Mouse (Mus musculus) natural killer cell, adult 2 months (primary cell): ENCODE measurements around the gene Pla2g16.

Experiments used
- DNase-seq, 2 experiments: peaks; one replicate each; pipeline ENCODE4 v3.0.0; 2022; ENCODE audit warnings: low spot score in 2 of 2

Gene Pla2g16

DNA sequence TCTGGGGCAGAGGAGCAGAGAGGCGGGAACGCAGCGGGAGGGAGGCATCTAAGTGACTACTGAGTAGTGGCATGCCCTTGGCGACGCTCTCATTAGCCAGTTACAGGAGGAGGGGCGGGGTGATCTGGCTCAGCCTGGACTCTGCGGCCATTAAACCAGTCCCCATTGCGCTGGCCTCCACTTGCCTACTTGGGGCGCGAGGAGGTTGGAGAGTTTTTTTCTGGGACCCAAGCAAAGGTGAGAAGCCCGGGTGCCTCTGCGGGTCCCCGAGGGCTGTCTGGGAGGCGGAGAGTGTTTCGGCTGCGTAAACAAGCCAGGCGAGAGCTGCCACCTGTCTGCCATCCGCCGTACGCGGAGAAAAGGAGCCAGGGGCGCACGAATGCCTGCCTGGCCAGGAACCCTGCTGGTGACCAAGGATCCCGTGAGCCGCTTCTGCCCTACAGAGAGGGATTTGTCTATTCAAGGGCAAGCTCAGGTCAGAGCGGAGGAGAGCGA lies at the start of gene Pla2g16:
TSS of gene Pla2g16 (plus strand) at position 132 of the 495 bp plus-strand sequence.
- DNase-seq = peak; percentile 55 to 60

DNA sequence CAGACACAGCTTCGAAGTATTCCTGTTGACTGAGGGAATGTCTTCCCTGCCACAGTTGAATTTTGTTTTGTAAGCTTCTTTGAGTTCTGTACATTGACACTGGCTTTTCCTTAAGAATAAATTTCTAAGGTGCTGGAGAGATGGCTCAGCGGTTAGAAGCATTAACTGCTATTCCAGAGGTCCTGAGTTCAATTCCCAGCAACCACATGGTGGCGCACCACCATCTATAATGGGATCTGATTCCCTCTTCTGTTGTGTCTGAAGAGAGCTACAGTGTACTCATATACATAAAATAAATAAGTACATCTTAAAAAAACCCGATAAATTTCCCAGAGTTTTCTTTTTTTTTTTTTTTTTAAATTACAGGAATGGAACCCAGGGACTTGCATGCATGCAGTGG lies 49.2 kb upstream of the Pla2g16 start:
- DNase-seq = no peak

DNA sequence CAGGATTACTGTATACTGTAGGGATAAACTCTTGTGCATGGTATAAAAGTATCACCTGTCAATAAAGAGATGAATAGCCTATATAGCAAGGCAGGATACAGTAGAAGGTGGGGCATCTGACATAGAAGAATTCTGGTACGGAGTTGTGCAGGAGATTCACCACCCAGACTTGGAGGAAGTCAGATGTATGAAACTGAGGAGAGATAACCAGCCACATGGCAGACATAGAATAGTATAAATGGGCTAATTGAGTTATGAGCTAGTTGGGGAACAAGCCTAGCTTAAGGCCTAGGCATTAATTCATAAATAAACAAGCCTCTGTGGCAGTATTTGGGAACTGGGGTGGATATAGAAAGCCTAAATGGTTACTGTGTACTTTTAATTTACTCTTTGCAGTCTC lies 40.8 kb upstream of the Pla2g16 start:
- no peak for DNase-seq

DNA sequence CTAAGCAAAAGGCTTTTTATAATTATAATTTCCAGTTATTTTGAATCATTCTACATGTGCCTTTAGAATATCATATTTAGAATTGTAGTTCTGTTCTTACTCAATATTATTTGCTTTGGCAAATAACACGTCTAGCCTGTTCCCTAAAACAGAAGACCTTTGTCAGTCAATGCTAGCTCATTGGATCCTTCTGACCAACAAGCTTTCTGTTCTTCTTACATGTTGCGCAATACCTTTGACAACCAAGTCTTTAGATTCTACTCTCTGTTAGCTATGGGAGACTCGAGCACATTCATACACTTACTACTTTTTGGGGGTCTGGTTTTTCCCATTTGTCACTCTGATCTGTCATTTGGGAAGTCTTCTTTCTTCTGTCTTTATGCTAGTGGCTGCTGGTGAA lies 35.6 kb upstream of the Pla2g16 start:
- DNase-seq = no peak

DNA sequence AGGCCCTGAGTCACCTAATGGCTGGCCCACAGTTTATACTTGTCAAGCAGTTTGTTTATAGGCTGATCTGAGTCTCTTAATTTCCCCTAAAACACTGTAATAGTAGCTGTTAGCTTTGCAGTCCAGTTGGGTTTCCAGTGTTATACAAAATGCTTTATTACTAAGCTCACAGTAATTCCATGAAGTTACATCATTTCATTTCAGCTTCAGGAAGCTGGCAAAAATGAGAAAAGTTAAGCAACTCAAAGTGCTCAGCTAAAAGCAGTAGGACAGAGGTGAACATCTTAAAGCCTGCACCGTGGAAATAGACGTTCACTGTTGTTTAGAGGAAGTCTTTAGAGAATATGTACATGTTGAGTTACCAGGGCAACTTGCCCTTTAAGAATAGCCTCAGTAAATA lies 34.4 kb upstream of the Pla2g16 start:
- DNase-seq = no peak

DNA sequence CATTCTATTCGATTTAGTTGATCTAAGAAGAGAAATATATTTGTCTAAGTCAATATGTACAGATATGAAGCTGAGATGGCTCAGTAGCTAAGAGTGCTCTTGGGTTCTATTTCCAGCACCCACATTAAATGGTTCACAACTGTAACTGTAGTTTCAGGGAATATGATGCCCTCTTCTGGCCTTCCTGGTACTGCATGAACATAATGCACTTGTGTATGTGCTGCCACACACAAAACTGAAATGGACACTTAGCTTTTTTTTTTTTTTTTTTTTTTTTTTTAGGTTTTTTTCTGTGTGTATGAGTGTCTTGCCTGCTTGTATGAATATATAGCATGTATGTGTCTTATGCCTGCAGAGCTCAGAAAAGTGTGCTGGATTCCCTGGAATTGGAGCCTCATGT lies 34.0 kb upstream of the Pla2g16 start:
- peak in 1 of 2 experiments; percentile 44 for DNase-seq

DNA sequence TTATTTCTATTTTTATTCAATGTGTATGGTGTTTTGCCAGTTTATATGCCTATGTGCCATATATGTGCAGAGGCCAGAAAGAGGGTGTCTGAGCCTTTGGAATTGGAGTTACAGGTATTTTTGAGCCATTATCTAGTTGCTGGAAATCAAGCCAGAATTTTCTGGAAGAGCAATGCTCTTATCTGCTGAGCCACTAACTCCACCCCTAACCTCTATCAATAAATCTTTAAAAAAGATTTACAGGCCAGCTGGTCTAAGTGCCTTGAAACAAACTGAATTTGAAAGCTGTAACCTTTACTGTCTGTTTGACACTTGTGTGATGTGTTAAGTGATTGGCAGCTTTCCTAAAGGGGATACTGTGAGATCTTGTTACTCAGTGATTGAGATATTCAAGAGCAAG lies 33.5 kb upstream of the Pla2g16 start:
- DNase-seq = no peak

DNA sequence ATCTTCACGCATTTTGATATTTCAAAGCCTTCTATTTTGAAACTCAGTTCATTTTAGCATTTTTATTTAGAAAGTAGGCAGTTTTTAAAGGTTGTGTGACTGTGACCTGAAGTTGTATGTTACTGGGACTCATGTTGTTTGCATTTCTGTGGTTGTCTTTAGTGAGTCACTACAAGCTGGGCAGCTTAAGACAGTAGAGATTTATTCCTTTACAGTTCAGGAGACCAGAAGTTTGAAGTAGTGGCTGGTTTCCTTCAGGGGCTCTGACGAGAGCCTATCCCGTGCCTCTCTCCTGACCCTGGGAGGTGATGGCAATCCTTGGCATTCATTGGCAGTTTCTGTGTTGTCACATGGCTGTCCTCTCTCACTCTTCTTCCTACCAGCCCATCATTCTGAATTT lies 32.4 kb upstream of the Pla2g16 start:
- no peak for DNase-seq

DNA sequence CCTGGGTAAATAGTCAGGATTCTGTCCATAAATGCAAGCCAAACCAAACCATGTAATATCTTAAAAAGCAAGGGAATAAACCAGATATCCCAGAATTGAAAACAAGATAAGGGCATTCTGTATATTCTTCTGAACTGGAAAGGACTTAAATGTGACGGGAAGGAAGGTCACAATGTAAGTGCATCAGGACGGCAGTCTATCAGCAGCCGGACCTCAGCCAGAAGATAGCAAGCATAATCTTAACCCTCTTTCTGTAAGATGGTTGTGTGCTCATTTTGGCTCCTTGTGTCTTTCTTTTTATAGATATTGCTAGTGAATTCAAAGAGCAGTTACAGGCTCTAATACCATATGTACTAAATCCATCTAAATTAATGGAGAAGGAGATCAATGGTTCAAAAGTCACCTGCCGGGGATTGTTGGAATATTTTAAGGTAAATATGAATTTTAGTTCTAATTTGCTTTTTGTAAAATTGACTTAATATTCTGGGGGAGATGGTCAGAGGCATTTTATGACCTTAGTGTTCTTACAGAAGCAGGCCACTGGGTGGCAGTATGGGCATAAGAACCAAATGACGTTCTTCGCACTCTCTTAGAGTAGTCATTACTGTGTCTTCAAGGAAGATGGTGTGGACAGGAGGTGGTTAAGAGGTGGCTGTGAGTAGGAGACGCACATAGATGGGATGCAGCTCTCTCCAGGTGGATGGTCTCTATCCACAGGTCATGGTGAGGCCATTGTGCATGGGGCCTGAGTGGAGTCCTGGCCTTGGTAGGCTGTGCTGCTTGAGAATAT lies 28.4 kb upstream of the Pla2g16 start:
- DNase-seq = peak; percentile 47 to 63

DNA sequence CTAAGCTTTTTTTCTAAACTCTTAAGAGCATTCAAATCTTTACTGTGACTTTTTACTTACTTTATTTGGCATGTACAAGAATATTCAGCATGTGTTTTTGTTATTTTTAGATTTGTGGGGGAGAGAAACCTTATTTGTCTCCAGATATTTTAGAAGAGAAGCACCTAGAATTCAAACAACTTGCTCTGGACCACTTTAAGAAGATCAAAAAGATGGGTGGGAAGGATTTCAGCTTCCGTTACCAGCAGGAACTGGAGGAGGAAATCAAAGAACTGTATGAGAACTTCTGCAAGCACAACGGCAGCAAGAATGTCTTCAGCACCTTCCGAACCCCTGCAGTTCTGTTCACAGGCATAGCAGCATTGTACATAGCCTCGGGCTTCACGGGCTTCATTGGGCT lies 25.4 kb upstream of the Pla2g16 start:
- DNase-seq = no peak

DNA sequence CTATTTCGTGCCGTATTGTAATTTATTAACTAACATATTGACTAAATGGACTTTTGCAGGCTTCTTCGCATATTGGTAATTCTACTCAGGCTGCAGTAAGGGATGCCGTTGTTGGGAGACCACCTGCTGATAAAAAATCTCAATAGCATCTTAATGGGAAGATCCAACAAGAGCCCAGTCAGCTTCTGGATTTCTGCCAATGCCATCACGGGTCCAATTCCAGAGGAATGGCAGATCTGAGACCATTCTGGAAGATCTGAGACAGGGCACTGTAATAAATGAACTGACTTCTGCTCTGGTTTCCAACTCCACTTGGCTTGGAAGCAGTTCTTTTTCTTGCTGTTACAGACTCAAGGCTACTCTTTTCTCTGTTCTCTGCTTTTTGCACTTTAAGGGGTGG lies 23.4 kb upstream of the Pla2g16 start:
- no peak for DNase-seq

DNA sequence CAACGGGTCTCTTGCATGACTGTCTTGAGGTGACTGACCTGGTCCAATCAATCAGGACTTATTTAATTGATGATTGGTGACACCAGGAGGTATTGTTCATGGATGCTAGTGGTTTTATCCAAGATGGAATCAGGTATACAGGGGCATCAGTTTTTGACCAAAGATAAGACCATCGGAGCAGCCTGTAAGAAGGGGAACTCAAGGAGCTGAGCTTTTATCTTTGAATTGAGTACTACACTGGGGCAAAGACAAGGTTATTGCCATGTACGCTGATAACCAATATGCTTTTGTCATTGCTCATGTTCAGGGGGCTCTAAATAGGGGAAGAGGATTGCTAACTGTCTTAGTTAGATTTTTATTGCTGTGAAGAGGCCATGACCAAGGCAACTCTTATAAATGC lies 8.3 kb upstream of the Pla2g16 start:
- DNase-seq = no peak

DNA sequence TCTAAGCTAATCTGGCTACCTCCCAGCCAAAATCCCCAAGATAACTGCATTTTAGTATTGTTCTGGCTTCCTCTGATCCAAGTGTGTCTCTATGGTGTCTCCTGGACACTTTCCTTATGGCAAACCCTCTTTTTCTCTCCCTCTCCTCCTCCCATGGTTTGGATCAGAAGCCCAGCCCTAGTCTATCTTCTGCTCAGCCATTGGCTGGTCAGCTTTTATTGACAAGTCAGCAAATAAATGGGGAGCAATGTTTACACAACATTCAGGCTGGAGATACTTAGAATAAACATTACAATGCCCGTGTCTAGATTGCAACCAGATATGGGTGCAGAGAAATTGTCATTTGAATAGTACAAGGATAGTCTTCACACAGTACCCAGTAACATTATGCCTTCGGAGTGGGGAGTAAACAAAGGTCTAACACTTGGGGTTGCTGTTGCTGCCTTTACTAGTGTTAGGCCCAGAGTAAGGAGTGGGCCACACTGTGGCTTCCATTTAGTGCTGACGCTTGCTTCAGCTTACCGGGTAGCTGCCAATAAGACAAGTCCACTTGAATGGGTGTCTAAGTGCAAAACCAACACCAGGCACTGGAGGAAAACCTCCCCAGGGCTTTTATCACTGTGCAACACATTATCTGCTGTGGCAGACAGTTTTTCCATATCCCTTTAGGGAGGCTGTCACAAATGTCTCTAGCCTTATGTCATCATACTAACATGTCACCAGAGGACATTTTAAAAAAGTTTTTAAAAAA lies 5.5 kb upstream of the Pla2g16 start:
- no peak for DNase-seq

DNA sequence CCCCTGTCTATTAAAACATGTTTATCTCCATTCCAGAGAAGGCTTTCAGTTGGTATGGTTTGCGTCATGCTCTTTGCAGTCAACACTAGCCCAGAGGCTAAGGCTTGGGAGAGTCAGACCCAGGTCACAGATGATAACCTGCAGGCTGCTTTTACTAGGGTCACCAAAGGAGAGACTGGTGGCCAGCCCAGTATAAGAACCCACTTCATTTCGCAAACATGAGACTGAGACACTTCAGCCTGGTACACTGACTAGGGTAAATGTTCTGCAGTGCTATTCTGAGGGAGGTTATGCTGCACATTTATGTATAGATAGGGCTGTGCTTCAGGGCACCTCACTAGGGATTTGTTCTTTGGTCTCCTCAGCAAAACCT lies 5.0 kb upstream of the Pla2g16 start:
- DNase-seq = no peak

DNA sequence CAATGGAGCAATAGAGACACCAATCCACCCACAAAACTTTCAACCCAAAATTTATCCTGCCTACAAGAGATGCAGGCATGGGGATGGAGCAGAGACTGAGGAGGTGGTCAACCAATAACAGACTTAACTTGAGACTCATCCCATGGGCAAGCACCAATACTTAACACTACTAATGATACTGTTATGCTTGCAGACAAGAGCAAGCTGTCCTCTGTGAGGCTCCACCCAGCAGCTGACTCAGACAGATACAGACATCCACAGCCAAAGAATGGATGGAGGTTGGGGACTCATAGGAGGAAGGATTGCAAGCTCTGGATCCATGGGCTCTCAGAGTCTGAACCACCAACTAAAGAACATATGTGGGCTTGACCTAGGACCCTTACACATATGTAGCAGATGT lies 3.8 kb upstream of the Pla2g16 start:
- no peak for DNase-seq

DNA sequence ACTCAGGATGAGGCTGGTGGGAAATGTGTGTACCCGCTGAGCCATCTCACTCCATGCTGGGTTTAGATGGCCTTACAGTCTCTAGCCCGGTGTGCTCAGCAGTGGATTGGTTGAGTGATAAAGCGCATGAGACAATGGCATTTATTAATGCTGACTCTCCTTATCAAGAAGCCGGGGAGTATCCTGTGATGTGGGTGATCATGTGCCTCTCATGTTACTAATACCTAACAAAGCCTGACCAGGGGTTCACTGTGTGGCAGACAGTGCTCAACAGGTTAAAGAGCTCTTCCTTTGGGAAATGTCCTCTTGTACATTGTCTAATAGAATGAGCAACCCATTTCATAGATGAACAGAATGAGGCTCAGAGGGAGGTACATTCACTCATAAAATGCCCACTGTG lies 2.4 kb upstream of the Pla2g16 start:
- no peak for DNase-seq

DNA sequence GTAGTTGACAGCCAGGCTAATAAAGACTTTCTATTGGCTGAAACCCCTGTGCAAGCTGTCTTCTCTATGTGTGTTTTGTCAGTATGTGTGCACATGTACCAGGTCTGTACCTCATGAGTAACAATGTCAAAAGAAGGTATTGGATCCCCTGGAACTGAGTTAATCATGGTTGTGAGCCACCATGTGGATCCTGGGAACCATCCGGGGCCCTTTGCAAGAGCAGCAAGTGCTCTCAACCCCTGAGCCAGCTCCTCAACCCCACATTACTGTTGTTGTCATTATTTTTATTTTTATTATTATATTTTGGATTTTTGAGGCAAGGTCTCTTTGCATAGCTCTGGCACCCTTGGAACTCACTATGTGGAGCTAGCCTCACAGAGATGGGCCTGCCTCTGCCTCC lies 618 bp upstream of the Pla2g16 start:
- no peak for DNase-seq

DNA sequence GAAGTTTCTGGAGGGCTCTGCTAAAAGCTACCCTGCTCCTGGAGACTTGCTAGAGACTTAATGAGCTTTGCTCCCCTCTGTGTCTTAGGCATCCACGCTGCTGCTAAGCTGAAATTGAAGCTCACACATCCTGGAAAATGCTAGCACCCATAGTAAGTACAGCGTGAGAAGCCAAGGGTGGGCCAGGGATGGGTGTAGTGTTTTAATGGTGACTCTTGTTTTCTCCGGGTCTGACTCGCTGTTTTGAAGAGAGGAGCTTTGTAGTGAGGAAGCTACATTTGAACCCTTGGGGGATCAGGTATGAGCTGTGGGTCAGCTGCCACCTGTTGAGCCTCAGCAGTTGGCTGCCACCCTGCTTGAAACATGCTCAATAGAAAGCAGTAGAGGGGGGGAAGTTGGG lies 585 bp downstream of the Pla2g16 start:
- DNase-seq = no peak

DNA sequence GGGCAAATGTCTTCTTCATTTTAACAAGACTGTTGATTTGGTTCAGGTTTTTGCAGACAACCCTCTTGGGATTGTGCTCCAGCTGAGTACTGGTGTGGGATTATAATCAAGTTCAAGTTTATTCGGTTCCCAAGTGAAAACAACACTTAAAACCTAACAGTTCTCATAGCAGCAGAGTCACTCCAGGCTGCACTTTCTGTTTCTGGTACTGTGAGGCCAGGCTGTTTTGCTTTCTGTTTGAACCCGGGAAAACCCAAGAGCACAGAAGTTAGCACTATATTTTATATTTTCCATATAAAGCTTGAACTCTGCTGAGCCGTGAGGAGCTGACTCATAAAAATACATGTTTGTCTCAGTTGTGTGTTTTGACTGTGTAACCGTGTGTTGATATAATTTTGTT lies 1.4 kb downstream of the Pla2g16 start:
- DNase-seq = peak in 1 of 2 experiments; percentile 18

DNA sequence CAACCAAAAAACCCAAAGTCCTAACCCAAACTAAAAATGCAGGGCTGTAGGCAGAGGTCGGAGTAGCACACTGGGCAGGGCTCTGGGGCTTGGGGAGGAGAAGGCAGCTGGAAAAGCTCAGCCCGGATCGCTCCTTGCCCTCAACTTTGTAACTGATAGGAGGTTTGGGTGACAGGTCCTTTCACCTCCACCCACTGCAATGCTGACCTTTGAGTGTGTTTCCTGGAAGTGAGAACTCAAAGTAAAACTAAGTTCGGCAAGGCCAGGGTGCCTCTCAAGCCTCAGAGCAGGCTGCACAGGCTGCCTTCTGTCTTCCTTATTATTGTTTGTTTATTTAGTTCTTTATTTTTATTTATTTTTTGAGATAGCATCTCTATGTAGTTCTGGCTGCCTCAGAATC lies 2.7 kb downstream of the Pla2g16 start:
- DNase-seq = peak in 1 of 2 experiments; percentile 24

DNA sequence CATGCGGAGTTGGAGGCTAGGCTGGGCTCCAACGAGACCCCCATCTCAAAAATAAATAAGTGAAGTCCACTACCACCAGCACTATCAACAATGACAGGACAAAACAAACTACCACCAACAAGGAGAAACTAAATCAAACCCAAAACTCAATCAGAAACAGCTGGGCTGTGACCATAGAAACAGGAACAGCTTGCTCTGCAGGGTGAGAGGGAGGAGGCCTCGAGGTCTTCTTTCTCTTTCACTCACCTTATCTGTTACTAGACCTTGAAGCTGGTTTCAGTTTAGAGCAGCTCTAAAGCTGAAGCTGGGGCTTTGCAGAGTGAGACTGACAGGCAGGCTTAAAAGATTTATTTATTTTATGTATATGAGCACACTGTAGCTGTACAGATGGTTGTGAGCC lies 4.2 kb downstream of the Pla2g16 start:
- DNase-seq = peak in 1 of 2 experiments; percentile 7

DNA sequence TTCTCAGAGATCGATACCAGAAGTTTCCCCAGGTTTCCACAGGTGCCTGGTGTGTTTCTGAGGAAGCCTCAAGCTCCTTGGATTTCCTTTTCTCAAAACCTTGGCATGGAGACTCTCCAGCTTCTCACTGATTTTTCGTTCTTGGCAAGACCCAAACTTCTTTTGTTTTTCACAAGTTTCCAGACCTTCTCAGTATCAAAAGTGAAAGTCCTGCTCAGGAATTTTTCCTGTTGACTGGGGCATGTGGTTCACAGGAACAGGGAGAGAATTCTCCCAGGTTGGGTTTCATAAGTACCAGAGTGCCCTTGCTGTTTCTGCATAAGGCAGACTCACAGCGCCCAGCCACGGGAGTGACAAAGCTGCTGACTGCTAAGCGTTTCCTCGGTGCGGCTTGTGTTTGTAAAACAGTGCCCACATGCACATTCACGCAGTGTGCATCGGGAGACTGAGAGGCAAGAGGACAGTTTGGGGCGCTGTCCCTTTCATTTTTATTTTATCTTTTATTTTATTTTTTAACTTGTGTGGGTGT lies 5.4 kb downstream of the Pla2g16 start:
- no peak for DNase-seq

DNA sequence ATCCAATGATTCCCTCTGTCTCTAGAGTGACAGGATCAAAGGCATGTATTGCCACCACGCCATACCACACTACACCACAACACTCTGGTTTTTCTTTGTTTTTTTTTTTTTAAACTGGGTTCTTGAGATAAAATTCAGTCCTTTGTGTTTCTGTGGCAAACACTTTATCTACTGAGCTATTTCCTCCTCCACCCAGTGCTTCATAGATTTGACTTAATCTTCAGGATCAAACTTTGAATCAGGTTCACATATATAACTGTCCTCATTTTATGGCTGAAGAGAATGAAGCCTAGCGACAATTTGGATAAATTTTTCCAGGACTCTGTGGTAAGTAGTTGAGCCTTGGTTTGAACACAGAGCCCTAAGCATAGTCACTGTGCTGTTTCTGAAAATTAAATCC lies 6.4 kb downstream of the Pla2g16 start:
- no peak for DNase-seq
